Mouse (Mus musculus) megakaryocyte-erythroid progenitor cell, adult 5 weeks (primary cell): ENCODE data around the gene Ptgs1. TPM values are rescaled to one million over a fixed set of nuclear protein-coding genes. Genes with fewer than 3 reads are reported as not detected.

ENCODE experiments used
- polyA plus RNA-seq: library from polyadenylated mRNA; stranded (reverse); fragments of >175 nt; gene quantifications from 2 replicates; pipeline ENCODE4 v1.2.3, GENCODE M21; 2012

The Ptgs1 gene
- polyA plus RNA-seq: 13.7 and 18.6 TPM in 2 replicates

GRCm38 (mm10) chr2:36230366-36230765 is at the start of gene Ptgs1:
Gene Ptgs1, plus strand, starts transcription at chr2:36230426.

Other genes with a start within 250 kb of the Ptgs1 start
- 63.3 and 68.7 TPM in 2 replicates for gene Ndufa8, start 181.0 kb upstream of the Ptgs1 start, polyA plus RNA-seq
- gene Morn5, start 181.0 kb upstream of the Ptgs1 start, polyA plus RNA-seq: not detected in 2 replicates
- gene Lhx6, start 125.0 kb upstream of the Ptgs1 start, polyA plus RNA-seq: 0.04 and 0.16 TPM in 2 replicates
- 1.3 and 1.9 TPM in 2 replicates for gene Mrrf, start 94.0 kb upstream of the Ptgs1 start, polyA plus RNA-seq
- 9.6 and 13.3 TPM in 2 replicates for gene Rbm18, start 93.7 kb upstream of the Ptgs1 start, polyA plus RNA-seq
- not detected in 2 replicates for gene Olfr338, start 143.1 kb downstream of the Ptgs1 start, polyA plus RNA-seq
- not detected in 2 replicates for gene Olfr339, start 188.5 kb downstream of the Ptgs1 start, polyA plus RNA-seq
- not detected in 2 replicates for gene Olfr340, start 222.2 kb downstream of the Ptgs1 start, polyA plus RNA-seq